Mouse (Mus musculus) stomach, embryonic 14.5 days (tissue): ENCODE results near the gene C130050O18Rik. TPM values are rescaled to one million over a fixed set of nuclear protein-coding genes. Genes with fewer than 3 reads are reported as not detected.

Experiments used
- ATAC-seq: fragments of 200-750 bp; cut with Nextera tagmentation; 2 replicates; pipeline ENCODE4 v1.8.0; 2017; ENCODE audit warnings: low read depth, moderate TSS enrichment; ENCODE audit not compliant: insufficient number of reproducible peaks, insufficient read depth, low FRiP score
- H3K27ac ChIP-seq: fragments of 300-500 bp; sonication (generic); 2 replicates; pipeline ENCODE4 v1.5.1; 2014; ENCODE audit warnings: mild to moderate bottlenecking, low read length, moderate library complexity, mixed read lengths
- H3K27me3 ChIP-seq: fragments of 300-500 bp; sonication (generic); 2 replicates; pipeline ENCODE4 v1.6.1; 2014; ENCODE audit warnings: low read length, control low read depth, mixed read lengths; ENCODE audit not compliant: control insufficient read depth, insufficient read depth
- H3K36me3 ChIP-seq: fragments of 300-500 bp; sonication (generic); 2 replicates; pipeline ENCODE4 v1.6.1; 2014; ENCODE audit warnings: mild to moderate bottlenecking, control low read depth, low read length, moderate library complexity, mixed read lengths; ENCODE audit not compliant: control insufficient read depth, insufficient read depth
- H3K4me1 ChIP-seq: fragments of 300-500 bp; sonication (generic); 2 replicates; pipeline ENCODE4 v1.6.1; 2014; ENCODE audit warnings: low read length, control low read depth, mixed read lengths; ENCODE audit not compliant: control insufficient read depth, insufficient read depth
- H3K4me2 ChIP-seq: fragments of 300-500 bp; sonication (generic); replicated peaks from 2 replicates; pipeline ENCODE4 v1.6.1; 2014; ENCODE audit warnings: low read depth, low read length, control low read depth
- H3K4me3 ChIP-seq: fragments of 300-500 bp; sonication (generic); 2 replicates; pipeline ENCODE4 v1.5.1; 2014; ENCODE audit warnings: low read depth, low read length, control low read depth
- H3K9ac ChIP-seq: fragments of 300-500 bp; sonication (generic); replicated peaks from 2 replicates; pipeline ENCODE4 v1.6.1; 2014; ENCODE audit warnings: low read depth, mild to moderate bottlenecking, control low read depth, low read length, moderate library complexity, mixed read lengths
- H3K9me3 ChIP-seq: fragments of 300-500 bp; sonication (generic); 2 replicates; pipeline ENCODE4 v1.6.1; 2016; ENCODE audit warnings: low read depth, low read length, control low read depth; ENCODE audit not compliant: control insufficient read depth
- WGBS: fragments of 180-500 bp; shearing (Covaris S2); extraction: QIAGEN DNeasy Blood & Tissue Kit; methylation state at CpG from one replicate; pipeline ENCODE4 v1.1.7; 2014; 5-methylcytosine and 5-hydroxymethylcytosine counted together
- polyA plus RNA-seq: library from polyadenylated mRNA; unstranded; fragments of >200 nt; fragmentation: Nextera tagmentation; extraction: Ambion mirVana; gene quantifications from 2 replicates; pipeline ENCODE4 v1.2.1, GENCODE M21; 2014

The C130050O18Rik gene
- polyA plus RNA-seq, 1 experiment from 2014 or later: 0.48 TPM

- H3K4me2 ChIP-seq: no peak overlapping the region
- H3K9ac ChIP-seq: no peak overlapping the region
- 89% methylated on average over 14 of the region's 14 CpGs for WGBS
- 0 out of 2 replicates have a peak, but pooled peaks cover under 1% of the 10 kb centered on the region for H3K4me1 ChIP-seq
- ATAC-seq: no peak
- no peaks in the 10 kb centered on the region for H3K36me3 ChIP-seq
- H3K4me3 ChIP-seq: no peak overlapping the region
- no peaks in the 10 kb centered on the region for H3K27me3 ChIP-seq
- H3K9me3 ChIP-seq: no peaks in the 10 kb centered on the region
- no peak overlapping the region for H3K27ac ChIP-seq
Measured at GRCm38 (mm10) chr5:139399991-139400390, 5.1 kb upstream of the C130050O18Rik start.

- Histone ChIP-seq H3K4me3 (no peak overlapping the region), H3K4me2 (no peak overlapping the region), H3K9ac (no peak overlapping the region), H3K4me1 (0 out of 2 replicates have a peak, but pooled peaks cover 2% of the 10 kb centered on the region), H3K27ac (no peak overlapping the region), H3K27me3 (no peaks in the 10 kb centered on the region), H3K36me3 (no peaks in the 10 kb centered on the region), H3K9me3 (no peaks in the 10 kb centered on the region)
- ATAC-seq: no peak
- 93% methylated on average over 2 of the region's 2 CpGs for WGBS
Measured at GRCm38 (mm10) chr5:139402106-139402505, 3.0 kb upstream of the C130050O18Rik start.

- no peak overlapping the region for H3K9ac ChIP-seq
- no peaks in the 10 kb centered on the region for H3K36me3 ChIP-seq
- H3K4me3 ChIP-seq: no peak overlapping the region
- H3K4me2 ChIP-seq: no peak overlapping the region
- no peak for ATAC-seq
- 0 out of 2 replicates have a peak, but pooled peaks cover 2% of the 10 kb centered on the region for H3K4me1 ChIP-seq
- no peaks in the 10 kb centered on the region for H3K9me3 ChIP-seq
- H3K27me3 ChIP-seq: no peaks in the 10 kb centered on the region
- 84% methylated on average over 8 of the region's 8 CpGs for WGBS
- no peak overlapping the region for H3K27ac ChIP-seq
Measured at GRCm38 (mm10) chr5:139403692-139404260, 1.3 kb upstream of the C130050O18Rik start.

GRCm38 (mm10) chr5:139405478-139405877 lies 398 bp downstream of the C130050O18Rik start:
- ATAC-seq: no peak
- WGBS: 63% methylated on average over 7 of the region's 7 CpGs
- H3K4me2 ChIP-seq: no peak overlapping the region
- no peak overlapping the region for H3K9ac ChIP-seq
- no peaks in the 10 kb centered on the region for H3K36me3 ChIP-seq
- H3K4me3 ChIP-seq: no peak overlapping the region
- no peaks in the 10 kb centered on the region for H3K9me3 ChIP-seq
- no peaks in the 10 kb centered on the region for H3K27me3 ChIP-seq
- no peak overlapping the region for H3K27ac ChIP-seq
- H3K4me1 ChIP-seq: 0 out of 2 replicates have a peak, but pooled peaks cover 2% of the 10 kb centered on the region

- no peak overlapping the region for H3K4me3 ChIP-seq
Measured at GRCm38 (mm10) chr5:139405953-139406352, 873 bp downstream of the C130050O18Rik start.

GRCm38 (mm10) chr5:139407121-139407885 lies 2.2 kb downstream of the C130050O18Rik start:
- Histone ChIP-seq H3K4me1 (0 out of 2 replicates have a peak, but pooled peaks cover 6% of the 10 kb centered on the region), H3K4me3 (no peak overlapping the region), H3K9ac (no peak overlapping the region), H3K36me3 (no peaks in the 10 kb centered on the region), H3K9me3 (no peaks in the 10 kb centered on the region), H3K27ac (no peak overlapping the region), H3K4me2 (no peak overlapping the region), H3K27me3 (no peaks in the 10 kb centered on the region)
- no peak for ATAC-seq
- WGBS: 84% methylated on average over 14 of the region's 14 CpGs

More at GRCm38 (mm10) chr5:139405953-139406352, 873 bp downstream of the C130050O18Rik start:
- WGBS: 64% methylated on average over 3 of the region's 3 CpGs
- Histone ChIP-seq H3K36me3 (no peaks in the 10 kb centered on the region), H3K4me1 (0 out of 2 replicates have a peak, but pooled peaks cover 2% of the 10 kb centered on the region), H3K27ac (no peak overlapping the region), H3K9me3 (no peaks in the 10 kb centered on the region), H3K27me3 (no peaks in the 10 kb centered on the region), H3K9ac (no peak overlapping the region), H3K4me2 (no peak overlapping the region)
- no peak for ATAC-seq

GRCm38 (mm10) chr5:139408511-139408910 lies 3.4 kb downstream of the C130050O18Rik start:
- no peaks in the 10 kb centered on the region for H3K36me3 ChIP-seq
- H3K27ac ChIP-seq: no peak overlapping the region
- no peak overlapping the region for H3K9ac ChIP-seq
- WGBS: 86% methylated on average over 7 of the region's 7 CpGs
- no peak overlapping the region for H3K4me3 ChIP-seq
- no peaks in the 10 kb centered on the region for H3K27me3 ChIP-seq
- 0 out of 2 replicates have a peak, but pooled peaks cover 6% of the 10 kb centered on the region for H3K4me1 ChIP-seq
- no peaks in the 10 kb centered on the region for H3K9me3 ChIP-seq
- no peak overlapping the region for H3K4me2 ChIP-seq
- ATAC-seq: no peak

GRCm38 (mm10) chr5:139409412-139409811 lies 4.3 kb downstream of the C130050O18Rik start:
- Histone ChIP-seq H3K27me3 (no peaks in the 10 kb centered on the region), H3K27ac (no peak overlapping the region), H3K9ac (no peak overlapping the region), H3K36me3 (no peaks in the 10 kb centered on the region), H3K4me1 (0 out of 2 replicates have a peak, but pooled peaks cover 6% of the 10 kb centered on the region), H3K9me3 (no peaks in the 10 kb centered on the region), H3K4me3 (no peak overlapping the region), H3K4me2 (no peak overlapping the region)
- 71% methylated on average over 12 of the region's 12 CpGs for WGBS
- ATAC-seq: no peak; the same call in 1 of the 2 replicates
